Mouse (Mus musculus) limb, embryonic 13.5 days (tissue): ENCODE data around the gene Mlst8. TPM values are rescaled to one million over a fixed set of nuclear protein-coding genes. Genes with fewer than 3 reads are reported as not detected.

Source experiments
- ATAC-seq: fragments of 200-750 bp; cut with Nextera tagmentation; 2 replicates; pipeline ENCODE4 v1.8.0; 2017; ENCODE audit warnings: low read depth, moderate number of reproducible peaks, moderate TSS enrichment; ENCODE audit not compliant: low FRiP score
- H3K27ac ChIP-seq: fragments of 300-500 bp; sonication (generic); 2 replicates; pipeline ENCODE4 v1.5.1; 2015; ENCODE audit warnings: inconsistent platforms, mild to moderate bottlenecking, moderate library complexity
- H3K27me3 ChIP-seq: fragments of 300-500 bp; sonication (generic); 2 replicates; pipeline ENCODE4 v1.6.1; 2015; ENCODE audit warnings: mild to moderate bottlenecking, inconsistent platforms
- H3K36me3 ChIP-seq: fragments of 300-500 bp; sonication (generic); 2 replicates; pipeline ENCODE4 v1.6.1; 2015; ENCODE audit warnings: inconsistent platforms, mild to moderate bottlenecking, moderate library complexity
- H3K4me1 ChIP-seq: fragments of 300-500 bp; sonication (generic); 2 replicates; pipeline ENCODE4 v1.6.1; 2015; ENCODE audit warnings: inconsistent platforms
- H3K4me2 ChIP-seq: fragments of 300-500 bp; sonication (generic); replicated peaks from 2 replicates; pipeline ENCODE4 v1.6.1; 2015; ENCODE audit warnings: inconsistent platforms, mild to moderate bottlenecking, moderate library complexity
- H3K4me3 ChIP-seq: fragments of 300-500 bp; sonication (generic); 2 replicates; pipeline ENCODE4 v1.5.1; 2015; ENCODE audit warnings: moderate library complexity, mild to moderate bottlenecking, inconsistent platforms
- H3K9ac ChIP-seq: fragments of 300-500 bp; sonication (generic); 2 replicates; pipeline ENCODE4 v1.6.1; 2015; ENCODE audit warnings: mild to moderate bottlenecking, inconsistent platforms
- H3K9me3 ChIP-seq: fragments of 300-500 bp; sonication (generic); 2 replicates; pipeline ENCODE4 v1.6.1; 2016; ENCODE audit warnings: inconsistent platforms
- WGBS: fragments of 180-500 bp; shearing (Covaris S2); methylation state at CpG from one replicate; pipeline ENCODE4 v1.1.7; 2015; 5-methylcytosine and 5-hydroxymethylcytosine counted together
- polyA plus RNA-seq: library from polyadenylated mRNA; unstranded; fragments of >200 nt; fragmentation: Nextera tagmentation; extraction: Ambion mirVana; gene quantifications from 2 replicates; pipeline ENCODE4 v1.2.1, GENCODE M21; 2015

The Mlst8 gene
- polyA plus RNA-seq, 1 experiment from 2014 or later, result 35.6 TPM

DNA sequence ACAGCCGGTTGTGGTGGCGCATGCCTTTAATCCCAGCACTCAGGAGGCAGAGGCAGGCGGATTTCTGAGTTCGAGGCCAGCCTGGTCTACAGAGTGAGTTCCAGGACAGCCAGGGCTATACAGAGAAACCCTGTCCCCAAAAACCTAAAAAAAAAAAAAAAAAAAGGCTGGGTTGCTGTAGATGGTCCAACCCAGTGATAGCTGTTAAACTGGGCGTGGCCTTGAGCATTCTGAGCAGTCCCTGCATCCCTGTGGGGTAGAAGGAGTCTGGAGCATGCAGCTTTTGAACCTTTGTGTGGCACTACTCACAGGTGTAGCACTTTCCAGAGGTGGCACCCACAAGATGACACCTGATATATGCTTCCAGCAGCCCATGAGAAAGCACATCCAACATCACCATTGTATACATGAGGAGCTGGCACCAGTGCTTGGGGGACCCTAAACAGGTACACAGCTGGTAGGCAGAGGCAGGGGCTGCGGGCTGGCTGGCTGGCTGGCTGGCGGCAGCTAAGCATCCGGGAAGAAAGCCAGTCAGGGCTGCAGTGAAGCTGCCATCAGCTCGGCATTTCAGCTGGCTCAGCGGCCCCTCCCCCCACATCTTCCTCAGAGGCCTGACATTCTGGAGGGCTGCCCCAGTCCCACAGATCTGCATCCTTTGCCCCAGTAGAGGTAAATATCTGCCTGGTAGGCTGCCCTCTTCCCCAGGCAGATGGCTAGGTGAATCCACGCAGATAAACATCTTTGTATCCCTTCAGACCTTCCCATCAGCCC lies 6.4 kb upstream of the Mlst8 start:
- 43% methylated on average over 11 of the region's 11 CpGs for WGBS
- no peak for ATAC-seq
- H3K9ac ChIP-seq, result peak overlapping the region; percentile 50; the same call in 1 of the 2 replicates
- H3K4me3 ChIP-seq, result no peak overlapping the region
- H3K4me1 ChIP-seq, result peaks cover 25% of the 10 kb centered on the region
- H3K4me2 ChIP-seq, result no peak overlapping the region
- no peaks in the 10 kb centered on the region for H3K9me3 ChIP-seq
- no peak overlapping the region for H3K27ac ChIP-seq
- no peaks in the 10 kb centered on the region for H3K36me3 ChIP-seq
- H3K27me3 ChIP-seq, result peaks cover 32% of the 10 kb centered on the region

DNA sequence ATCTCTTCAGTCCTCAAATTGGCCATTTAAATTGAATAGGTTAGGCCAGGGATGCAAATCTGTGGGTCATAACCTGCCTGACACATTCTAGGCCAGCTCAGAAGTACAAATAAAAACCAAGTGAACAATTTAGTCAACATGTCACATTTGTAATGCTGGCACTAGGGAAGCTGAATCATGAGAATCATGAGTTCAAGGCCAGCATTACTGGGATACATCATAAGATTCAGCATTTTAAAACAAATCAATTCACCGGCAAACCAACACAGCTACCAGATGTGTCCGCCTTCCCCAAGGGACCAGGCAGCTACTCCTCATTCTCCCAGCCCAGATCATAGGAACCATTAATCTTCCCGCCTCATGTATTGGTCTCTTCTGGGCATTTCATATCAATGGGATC lies 4.6 kb upstream of the Mlst8 start:
- ATAC-seq, result no peak
- H3K9me3 ChIP-seq, result no peaks in the 10 kb centered on the region
- no peak overlapping the region for H3K9ac ChIP-seq
- H3K4me3 ChIP-seq, result no peak overlapping the region
- peaks cover 20% of the 10 kb centered on the region for H3K4me1 ChIP-seq
- H3K36me3 ChIP-seq, result no peaks in the 10 kb centered on the region
- peaks cover 18% of the 10 kb centered on the region for H3K27me3 ChIP-seq
- WGBS, result 86% methylated on average over 3 of the region's 3 CpGs
- H3K27ac ChIP-seq, result no peak overlapping the region
- H3K4me2 ChIP-seq, result no peak overlapping the region

DNA sequence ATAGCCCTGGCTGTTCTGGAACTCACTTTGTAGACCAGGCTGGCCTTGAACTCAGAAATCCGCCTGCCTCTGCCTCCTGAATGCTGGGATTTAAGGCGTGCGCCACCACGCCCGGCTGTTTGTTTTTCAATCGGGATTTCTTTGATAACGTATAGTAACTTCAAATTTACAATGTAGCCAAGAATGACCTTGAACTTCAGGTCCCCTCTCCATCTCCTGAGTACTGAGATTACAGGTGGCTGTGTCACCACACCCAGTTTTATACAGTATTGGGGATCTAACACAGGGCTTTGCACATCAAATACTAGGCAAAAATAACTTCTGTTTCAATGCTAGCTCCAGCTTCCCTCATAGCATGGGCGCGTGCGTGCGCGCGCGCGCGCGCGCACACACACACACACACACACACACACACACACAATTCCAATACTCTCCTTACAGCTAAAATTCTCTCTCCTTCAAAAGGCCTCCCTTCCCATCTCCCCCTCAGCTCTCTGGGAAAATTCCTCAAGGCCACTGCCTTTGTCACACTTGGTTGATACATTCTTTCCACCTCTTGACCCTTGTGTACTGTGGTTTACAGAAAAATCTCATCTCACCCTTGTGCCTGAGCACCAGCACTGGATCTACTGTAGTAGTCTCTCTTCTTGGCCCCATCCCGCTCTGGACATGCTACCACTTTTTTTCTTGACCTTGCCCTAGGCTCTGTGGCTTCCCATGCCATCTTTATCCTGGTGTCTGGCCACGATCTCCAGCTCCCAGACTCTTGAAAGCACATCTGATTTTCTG lies 2.3 kb upstream of the Mlst8 start:
- WGBS, result 96% methylated on average over 20 of the region's 20 CpGs
- Histone ChIP-seq H3K36me3 (peaks cover 16% of the 10 kb centered on the region), H3K27me3 (no peaks in the 10 kb centered on the region), H3K9ac (no peak overlapping the region), H3K27ac (no peak overlapping the region), H3K4me1 (peaks cover 25% of the 10 kb centered on the region), H3K4me2 (no peak overlapping the region), H3K4me3 (no peak overlapping the region), H3K9me3 (no peaks in the 10 kb centered on the region)
- ATAC-seq, result no peak

DNA sequence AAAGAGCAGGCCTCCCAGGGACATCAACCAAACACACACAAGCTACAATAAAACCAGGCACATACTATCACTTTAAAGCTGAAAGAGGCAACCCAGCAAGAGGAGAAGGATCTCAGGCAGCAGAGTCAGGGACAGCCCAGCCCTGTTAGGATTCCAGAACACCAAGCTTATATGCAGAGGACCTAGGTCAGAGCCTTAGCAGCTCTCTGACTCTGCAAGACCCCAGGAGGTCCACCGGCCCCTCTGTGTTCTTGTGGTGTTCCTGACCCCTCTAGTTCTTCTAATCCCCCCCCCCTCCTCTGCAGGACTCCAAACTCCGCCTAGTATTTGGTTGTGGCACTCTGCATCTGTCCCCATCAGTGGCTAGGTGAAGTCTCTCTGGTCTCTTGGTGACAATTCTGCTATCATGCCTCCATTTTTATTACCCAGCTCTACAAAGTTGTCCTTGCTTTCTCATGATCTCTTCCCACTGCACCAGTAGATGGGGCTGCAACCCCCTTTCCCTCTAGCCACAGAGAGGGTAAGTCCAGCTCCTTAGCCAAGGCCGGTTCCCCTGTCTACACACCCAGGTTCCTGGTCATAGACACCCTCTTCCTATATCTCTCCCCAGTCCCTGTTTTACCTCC lies 1.4 kb upstream of the Mlst8 start:
- Histone ChIP-seq H3K9ac (no peak overlapping the region), H3K27ac (peak overlapping the region; percentile 39; the same call in 1 of the 2 replicates), H3K4me2 (peak overlapping the region; percentile 77; the same call in 1 of the 2 replicates), H3K27me3 (no peaks in the 10 kb centered on the region), H3K4me1 (peaks cover 21% of the 10 kb centered on the region), H3K9me3 (no peaks in the 10 kb centered on the region), H3K4me3 (no peak overlapping the region), H3K36me3 (peaks cover 25% of the 10 kb centered on the region)
- ATAC-seq, result no peak
- WGBS, result 44% methylated on average over 3 of the region's 3 CpGs

DNA sequence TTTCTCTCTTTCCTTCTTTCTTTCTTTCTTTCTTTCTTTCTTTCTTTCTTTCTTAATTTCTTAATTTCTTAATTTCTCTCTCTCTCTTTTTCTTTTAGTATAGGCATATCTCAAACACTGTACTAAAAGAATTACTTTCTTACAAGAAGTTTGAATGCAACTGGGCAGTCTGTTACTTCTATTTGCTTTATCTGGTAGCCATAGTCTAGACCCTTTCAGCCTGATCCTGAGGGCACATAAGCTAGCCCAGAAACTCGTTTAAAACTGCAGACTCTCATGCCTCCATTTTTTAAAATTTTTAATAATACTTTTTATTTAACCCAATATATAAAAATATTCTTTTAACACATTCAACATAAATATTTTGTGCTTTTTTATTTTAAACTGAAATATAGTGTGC lies 553 bp upstream of the Mlst8 start:
- 22% methylated on average over 1 of the region's 1 CpGs for WGBS
- Histone ChIP-seq H3K9ac (no peak overlapping the region), H3K4me3 (peak overlapping the region; percentile 76), H3K36me3 (peaks cover 34% of the 10 kb centered on the region), H3K27ac (no peak overlapping the region), H3K4me2 (peak overlapping the region; percentile 77), H3K4me1 (peaks cover 19% of the 10 kb centered on the region), H3K9me3 (no peaks in the 10 kb centered on the region), H3K27me3 (no peaks in the 10 kb centered on the region)
- ATAC-seq, result no peak

DNA sequence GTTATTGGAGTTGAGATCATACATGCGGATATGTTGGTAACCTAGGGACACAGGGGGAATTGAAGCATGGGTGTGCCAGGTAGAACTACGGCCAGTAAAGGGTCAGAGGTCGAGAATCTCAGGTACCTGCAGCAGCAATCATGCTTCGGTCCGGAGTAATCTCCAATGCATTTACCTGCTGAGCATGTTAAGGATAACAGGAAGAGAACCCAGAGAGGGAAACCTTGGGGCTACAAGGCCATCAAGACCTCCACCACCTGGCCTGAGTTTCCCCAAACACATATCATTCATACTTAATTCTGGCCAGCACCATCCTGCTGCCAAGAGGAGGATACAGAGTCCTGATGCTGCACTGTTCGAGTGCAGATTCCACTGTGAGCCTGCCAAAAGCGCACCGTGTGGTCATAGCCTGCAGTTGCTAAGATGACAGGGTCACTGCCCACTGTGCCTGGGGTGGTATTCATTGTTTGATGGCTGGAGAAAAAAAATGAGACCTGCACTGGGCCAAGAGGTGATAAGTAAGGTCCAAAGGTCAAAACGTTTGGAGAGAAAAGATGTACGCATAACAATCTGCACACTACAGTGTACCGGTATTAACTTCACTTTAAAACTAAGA lies 785 bp downstream of the Mlst8 start:
- peak overlapping the region; percentile 83 for H3K9ac ChIP-seq
- peak overlapping the region; percentile 76 for H3K4me3 ChIP-seq
- H3K9me3 ChIP-seq, result no peaks in the 10 kb centered on the region
- H3K4me1 ChIP-seq, result peaks cover 28% of the 10 kb centered on the region
- peaks cover 47% of the 10 kb centered on the region for H3K36me3 ChIP-seq
- peak; percentile 10; the same call in 1 of the 2 replicates for ATAC-seq
- WGBS, result 55% methylated on average over 11 of the region's 11 CpGs
- no peaks in the 10 kb centered on the region for H3K27me3 ChIP-seq
- H3K4me2 ChIP-seq, result peak overlapping the region; percentile 77
- H3K27ac ChIP-seq, result peak overlapping the region; percentile 96; the same call in 1 of the 2 replicates

DNA sequence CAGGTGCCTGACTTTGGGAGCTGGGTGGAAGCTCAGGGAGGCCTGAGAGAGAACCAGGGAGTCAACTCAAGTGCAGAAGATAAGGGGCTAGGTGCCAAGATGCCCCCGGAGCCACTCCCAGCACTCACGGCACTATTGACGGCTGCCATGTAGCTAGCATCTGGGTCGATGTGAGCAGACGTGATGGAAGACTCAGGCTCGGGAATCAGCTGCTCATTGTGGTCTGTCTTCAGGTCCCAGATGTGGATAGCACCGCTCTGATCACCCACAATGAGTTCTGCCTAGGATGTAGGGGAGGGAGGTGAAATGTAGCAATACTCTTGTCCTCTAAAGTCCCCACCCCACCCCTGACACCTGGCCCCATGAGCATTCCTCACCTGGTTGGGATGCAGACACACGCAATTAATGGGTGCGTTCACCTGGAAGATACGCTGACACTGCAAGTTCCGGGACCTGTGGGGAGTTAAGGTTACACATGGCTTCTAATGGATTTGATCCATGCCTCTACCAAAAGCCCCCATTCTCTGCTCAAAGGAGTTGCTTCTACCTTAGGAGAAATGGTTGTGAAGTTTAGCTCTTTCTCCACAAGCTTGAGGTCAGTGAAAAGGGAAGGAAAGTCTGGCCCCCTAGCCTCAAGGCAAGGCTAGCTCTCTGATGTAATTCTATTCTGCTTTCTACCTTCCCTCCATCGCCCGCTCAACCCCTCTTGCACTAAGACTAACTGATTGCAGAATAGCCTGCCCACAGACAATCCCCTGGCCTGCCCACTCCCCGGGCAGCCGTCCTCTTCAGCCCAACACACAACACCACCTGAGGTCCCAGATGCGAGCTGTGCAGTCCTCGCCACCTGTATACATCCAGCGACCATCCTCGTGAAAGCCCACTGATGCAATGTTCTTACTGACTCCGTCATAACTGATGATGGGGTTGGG lies 1.6 kb downstream of the Mlst8 start:
- Histone ChIP-seq H3K4me2 (peak overlapping the region; percentile 77), H3K4me3 (no peak overlapping the region)
- 92% methylated on average over 20 of the region's 20 CpGs for WGBS

DNA sequence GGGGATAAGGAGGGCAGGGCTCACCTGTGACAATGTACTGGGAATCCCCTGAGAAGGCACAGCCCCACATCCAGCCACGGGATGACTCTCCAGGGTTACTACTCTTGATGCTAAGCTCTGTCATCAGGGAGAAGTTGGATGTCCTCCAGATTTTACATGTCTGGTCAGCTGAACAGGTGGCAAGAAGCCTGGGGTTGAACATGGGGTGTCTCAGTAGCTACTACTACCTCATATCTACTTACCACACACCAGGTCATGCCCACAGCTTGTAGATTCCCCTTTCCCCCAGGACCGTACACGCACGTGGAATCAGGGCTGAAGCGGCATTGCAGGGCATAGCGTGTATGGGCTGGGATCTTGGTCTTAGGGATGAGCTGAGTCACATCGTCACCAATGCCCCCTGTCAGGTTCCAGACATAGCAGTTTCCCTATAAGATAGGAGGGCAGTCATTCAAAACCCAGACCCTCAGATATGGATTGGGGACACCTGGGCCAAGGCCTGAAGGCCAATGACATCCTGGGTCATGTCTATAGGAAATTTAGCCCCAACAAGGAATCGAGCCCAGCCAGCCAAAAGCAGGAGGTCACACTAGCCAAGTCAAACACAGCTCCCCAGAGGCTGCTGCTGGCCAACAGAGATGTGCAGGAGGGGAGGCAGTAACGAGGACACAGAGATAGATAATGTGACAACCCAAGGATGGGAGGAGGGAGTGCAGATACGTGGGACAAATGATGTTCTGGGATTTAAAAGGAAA lies 2.7 kb downstream of the Mlst8 start:
- no peaks in the 10 kb centered on the region for H3K9me3 ChIP-seq
- no peak overlapping the region for H3K9ac ChIP-seq
- H3K36me3 ChIP-seq, result peaks cover 56% of the 10 kb centered on the region
- H3K27ac ChIP-seq, result no peak overlapping the region
- no peak overlapping the region for H3K4me2 ChIP-seq
- 92% methylated on average over 10 of the region's 10 CpGs for WGBS
- no peaks in the 10 kb centered on the region for H3K27me3 ChIP-seq
- H3K4me3 ChIP-seq, result no peak overlapping the region
- H3K4me1 ChIP-seq, result peaks cover 47% of the 10 kb centered on the region
- no peak for ATAC-seq

More for the DNA sequence above, 1.6 kb downstream of the Mlst8 start:
- Histone ChIP-seq H3K9ac (peak overlapping the region; percentile 83), H3K4me1 (peaks cover 36% of the 10 kb centered on the region), H3K27me3 (no peaks in the 10 kb centered on the region), H3K27ac (no peak overlapping the region), H3K9me3 (no peaks in the 10 kb centered on the region), H3K36me3 (peaks cover 55% of the 10 kb centered on the region)
- no peak for ATAC-seq

DNA sequence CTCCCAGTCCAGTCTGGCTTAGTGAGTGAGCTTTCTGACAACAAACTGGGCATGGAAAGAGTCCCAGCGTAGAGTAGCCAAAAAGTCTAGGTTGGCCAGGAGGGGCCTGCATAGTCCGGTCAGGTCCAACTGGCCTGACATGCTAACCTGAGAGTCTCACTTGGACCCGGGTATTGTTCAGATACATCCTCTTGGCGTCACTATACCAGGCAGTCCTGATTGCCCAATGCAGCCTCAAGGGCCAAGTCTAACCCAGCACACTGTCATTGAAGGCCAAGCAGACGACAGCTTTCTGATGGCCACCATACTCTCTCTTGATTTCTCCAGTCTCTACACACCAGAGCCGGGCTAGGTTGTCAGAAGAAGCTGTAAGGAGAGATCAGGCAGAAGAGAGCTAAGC lies 3.3 kb downstream of the Mlst8 start:
- Histone ChIP-seq H3K27me3 (no peaks in the 10 kb centered on the region), H3K36me3 (peaks cover 56% of the 10 kb centered on the region), H3K4me3 (no peak overlapping the region), H3K27ac (no peak overlapping the region), H3K9ac (no peak overlapping the region), H3K9me3 (no peaks in the 10 kb centered on the region), H3K4me1 (peaks cover 53% of the 10 kb centered on the region), H3K4me2 (no peak overlapping the region)
- 94% methylated on average over 6 of the region's 6 CpGs for WGBS
- ATAC-seq, result no peak

DNA sequence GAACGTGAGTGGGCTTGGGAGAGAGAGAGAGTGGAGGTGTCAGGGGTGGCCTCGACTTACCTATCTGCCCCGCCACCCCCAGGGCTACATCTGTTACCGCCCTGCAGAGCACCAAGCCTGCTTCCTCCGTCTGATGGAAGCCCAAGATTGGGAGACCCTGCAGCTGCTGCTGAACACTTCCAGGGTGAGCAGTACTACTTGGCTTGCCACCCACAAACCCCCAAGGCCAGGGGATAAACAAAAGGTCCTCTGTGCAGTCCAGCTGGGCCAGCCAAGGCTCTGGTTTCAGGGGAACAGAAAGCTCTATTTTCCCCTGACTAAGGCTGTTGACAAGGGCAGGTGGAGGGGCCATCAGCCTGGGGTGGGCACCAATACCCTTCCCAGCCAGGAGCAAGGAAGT lies 4.3 kb downstream of the Mlst8 start:
- Histone ChIP-seq H3K4me1 (peaks cover 46% of the 10 kb centered on the region), H3K27me3 (no peaks in the 10 kb centered on the region), H3K4me3 (no peak overlapping the region), H3K4me2 (no peak overlapping the region), H3K36me3 (peaks cover 56% of the 10 kb centered on the region), H3K9ac (no peak overlapping the region), H3K9me3 (no peaks in the 10 kb centered on the region), H3K27ac (peak overlapping the region; percentile 65; the same call in 1 of the 2 replicates)
- WGBS, result 83% methylated on average over 5 of the region's 5 CpGs
- no peak for ATAC-seq
